Mouse (Mus musculus) adrenal gland, postnatal 25 days (tissue): ENCODE measurements at regions not wholly inside any gene's neighbourhood (a gene's known extent, or its start where the extent isn't known, plus 50 kb on each side); places are given as distances from the start of the nearest gene placed in this dataset.

Experiments
- DNase-seq: peaks from one replicate; pipeline ENCODE4 v3.0.0; 2021; ENCODE audit warnings: mixed read lengths

- DNase-seq: no peak
Measured at GRCm38 (mm10) chr19:44626261-44626660, 63.6 kb downstream of the Hif1an start.

- no peak for DNase-seq
Measured at GRCm38 (mm10) chr19:44629705-44630104, 67.1 kb downstream of the Hif1an start.

GRCm38 (mm10) chr19:44631356-44632007 is 68.8 kb downstream of the Hif1an start:
- DNase-seq: no peak

GRCm38 (mm10) chr19:44637145-44637719 is 74.6 kb downstream of the Hif1an start:
- no peak for DNase-seq

- DNase-seq: no peak
Measured at GRCm38 (mm10) chr19:44640021-44640420, 77.4 kb downstream of the Hif1an start.

GRCm38 (mm10) chr19:44640551-44640950 is 77.9 kb downstream of the Hif1an start:
- no peak for DNase-seq

- DNase-seq: no peak
Measured at GRCm38 (mm10) chr19:44642294-44642693, 79.6 kb downstream of the Hif1an start.

GRCm38 (mm10) chr19:44644376-44644775 is 81.7 kb downstream of the Hif1an start:
- no peak for DNase-seq

GRCm38 (mm10) chr19:44644929-44645328 is 82.3 kb downstream of the Hif1an start:
- no peak for DNase-seq

GRCm38 (mm10) chr19:44646548-44646947 is 83.9 kb downstream of the Hif1an start:
- no peak for DNase-seq

- no peak for DNase-seq
Measured at GRCm38 (mm10) chr19:44649206-44649605, 86.6 kb downstream of the Hif1an start.

GRCm38 (mm10) chr19:44650841-44651240 is 88.2 kb downstream of the Hif1an start:
- DNase-seq: no peak

GRCm38 (mm10) chr19:44651605-44652004 is 89.0 kb downstream of the Hif1an start:
- no peak for DNase-seq

GRCm38 (mm10) chr19:44655719-44656118 is 93.1 kb downstream of the Hif1an start:
- DNase-seq: peak; percentile 19

- no peak for DNase-seq
Measured at GRCm38 (mm10) chr19:44659316-44659715, 96.5 kb upstream of the Pax2 start.

GRCm38 (mm10) chr19:44669535-44669958 is 86.3 kb upstream of the Pax2 start:
- DNase-seq: no peak

- no peak for DNase-seq
Measured at GRCm38 (mm10) chr19:44674621-44675245, 81.1 kb upstream of the Pax2 start.

GRCm38 (mm10) chr19:44676555-44677120 is 79.2 kb upstream of the Pax2 start:
- DNase-seq: no peak

- DNase-seq: no peak
Measured at GRCm38 (mm10) chr19:44677295-44677694, 78.5 kb upstream of the Pax2 start.

GRCm38 (mm10) chr19:44678686-44679085 is 77.2 kb upstream of the Pax2 start:
- DNase-seq: no peak

- no peak for DNase-seq
Measured at GRCm38 (mm10) chr19:44681675-44682074, 74.2 kb upstream of the Pax2 start.

- DNase-seq: no peak
Measured at GRCm38 (mm10) chr19:44683191-44683590, 72.7 kb upstream of the Pax2 start.

GRCm38 (mm10) chr19:44684061-44684514 is 71.8 kb upstream of the Pax2 start:
- DNase-seq: peak; percentile 50
